Mouse (Mus musculus): ENCODE data around the gene Spock1. TPM values are rescaled to one million over a fixed set of nuclear protein-coding genes. Genes with fewer than 3 reads are reported as not detected.

The Spock1 gene
- polyA plus RNA-seq, 1 experiment: 0.03 TPM

DNA sequence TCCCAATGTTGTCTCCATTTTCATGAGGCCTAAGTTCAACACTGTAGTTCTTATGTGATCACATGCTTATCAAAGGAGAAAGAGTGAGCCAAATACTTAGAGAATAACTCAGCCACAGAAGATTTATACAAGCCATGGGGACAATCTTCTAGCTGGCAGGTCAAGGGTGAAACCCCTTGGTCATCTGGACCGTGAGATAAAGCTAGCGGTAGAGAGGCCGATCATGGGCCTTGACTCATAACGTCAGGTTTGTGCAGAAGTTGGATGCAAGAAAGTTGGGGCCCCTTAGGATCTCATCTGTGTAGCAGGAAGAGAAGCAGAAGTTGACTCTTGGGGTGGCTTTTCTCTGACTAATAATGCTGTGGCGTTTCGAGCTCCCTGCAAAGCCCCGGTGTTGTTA is 253.8 kb downstream of the Spock1 start:
- peaks cover 45% of the 10 kb centered on the region for H3K4me1 ChIP-seq (ENCODE audit: control insufficient read depth)
- no peaks in the 10 kb centered on the region for H3K36me3 ChIP-seq (ENCODE audit: control insufficient read depth)
- H3K27me3 ChIP-seq (ENCODE audit: control insufficient read depth): peaks cover 21% of the 10 kb centered on the region
- no peaks in the 10 kb centered on the region for H3K9me3 ChIP-seq (ENCODE audit: control insufficient read depth, low read length)
- TF ChIP-seq TAL1 (IDR thresholded peaks at IDR 0.05; ENCODE audit: low read length): no peak
- H3K4me3 ChIP-seq (replicated peaks): no peak overlapping the region

GRCm38 (mm10) chr13:57651236-57651635 is 256.9 kb downstream of the Spock1 start:
- peaks cover 24% of the 10 kb centered on the region for H3K27me3 ChIP-seq (ENCODE audit: control insufficient read depth)
- peaks cover 40% of the 10 kb centered on the region for H3K4me1 ChIP-seq (ENCODE audit: control insufficient read depth)
- no peaks in the 10 kb centered on the region for H3K36me3 ChIP-seq (ENCODE audit: control insufficient read depth)
- no peaks in the 10 kb centered on the region for H3K9me3 ChIP-seq (ENCODE audit: control insufficient read depth, low read length)
- no peak overlapping the region for H3K4me3 ChIP-seq (replicated peaks)
- TF ChIP-seq GATA1 (IDR thresholded peaks at IDR 0.05; ENCODE audit: low read length): no peak
- no peak for TF ChIP-seq TAL1 (IDR thresholded peaks at IDR 0.05; ENCODE audit: low read length)

DNA sequence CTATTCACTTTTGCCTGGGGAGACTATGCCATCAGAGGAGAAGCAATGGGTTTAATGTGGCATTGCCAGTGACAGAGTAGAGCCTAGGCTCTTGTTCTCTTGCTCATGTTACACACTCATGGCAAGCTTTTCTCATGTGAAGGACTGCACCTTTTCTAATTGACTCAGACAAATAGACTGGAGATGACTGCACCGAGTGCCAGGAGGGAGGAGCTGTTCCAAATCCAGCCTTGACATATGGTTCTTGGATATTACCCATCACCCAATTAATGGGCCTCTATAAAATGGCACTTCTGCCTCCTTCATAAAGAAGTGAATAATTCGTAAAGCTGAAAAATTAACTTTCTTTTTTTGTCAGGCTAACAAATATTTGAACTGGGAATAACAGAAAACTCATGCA is 259.3 kb downstream of the Spock1 start:
- Histone ChIP-seq H3K27me3 (ENCODE audit: control insufficient read depth) (peaks cover 38% of the 10 kb centered on the region), H3K36me3 (ENCODE audit: control insufficient read depth) (no peaks in the 10 kb centered on the region), H3K4me1 (ENCODE audit: control insufficient read depth) (peaks cover 18% of the 10 kb centered on the region), H3K4me3 (replicated peaks) (no peak overlapping the region), H3K9me3 (ENCODE audit: control insufficient read depth, low read length) (peaks cover 9% of the 10 kb centered on the region)
- no peak for TF ChIP-seq GATA1 (IDR thresholded peaks at IDR 0.05; ENCODE audit: low read length)
- TF ChIP-seq TAL1 (IDR thresholded peaks at IDR 0.05; ENCODE audit: low read length): no peak

GRCm38 (mm10) chr13:57647456-57647855 is 260.7 kb downstream of the Spock1 start:
- Histone ChIP-seq H3K27me3 (ENCODE audit: control insufficient read depth) (peaks cover 46% of the 10 kb centered on the region), H3K4me1 (ENCODE audit: control insufficient read depth) (peaks cover 14% of the 10 kb centered on the region), H3K4me3 (replicated peaks) (no peak overlapping the region), H3K9me3 (ENCODE audit: control insufficient read depth, low read length) (peaks cover 9% of the 10 kb centered on the region), H3K36me3 (ENCODE audit: control insufficient read depth) (no peaks in the 10 kb centered on the region)
- peak; percentile 31; the same call in 1 of the 2 replicates for TF ChIP-seq GATA1 (IDR thresholded peaks at IDR 0.05; ENCODE audit: low read length)
- TF ChIP-seq TAL1 (IDR thresholded peaks at IDR 0.05; ENCODE audit: low read length): no peak

GRCm38 (mm10) chr13:57643036-57643435 is 265.1 kb downstream of the Spock1 start:
- H3K9me3 ChIP-seq (ENCODE audit: control insufficient read depth, low read length): peaks cover 9% of the 10 kb centered on the region
- no peak overlapping the region for H3K4me3 ChIP-seq (replicated peaks)

GRCm38 (mm10) chr13:57641649-57642048 is 266.5 kb downstream of the Spock1 start:
- Histone ChIP-seq H3K27me3 (ENCODE audit: control insufficient read depth) (peaks cover 59% of the 10 kb centered on the region), H3K4me1 (ENCODE audit: control insufficient read depth) (peaks cover 19% of the 10 kb centered on the region), H3K9me3 (ENCODE audit: control insufficient read depth, low read length) (peaks cover 11% of the 10 kb centered on the region), H3K36me3 (ENCODE audit: control insufficient read depth) (no peaks in the 10 kb centered on the region), H3K4me3 (replicated peaks) (no peak overlapping the region)
- TF ChIP-seq TAL1 (IDR thresholded peaks at IDR 0.05; ENCODE audit: low read length) (no peak), GATA1 (IDR thresholded peaks at IDR 0.05; ENCODE audit: low read length) (no peak)

More at GRCm38 (mm10) chr13:57643036-57643435, 265.1 kb downstream of the Spock1 start:
- H3K36me3 ChIP-seq (ENCODE audit: control insufficient read depth): no peaks in the 10 kb centered on the region
- H3K4me1 ChIP-seq (ENCODE audit: control insufficient read depth): peaks cover 33% of the 10 kb centered on the region
- H3K27me3 ChIP-seq (ENCODE audit: control insufficient read depth): peaks cover 56% of the 10 kb centered on the region
- no peak for TF ChIP-seq TAL1 (IDR thresholded peaks at IDR 0.05; ENCODE audit: low read length)
- no peak for TF ChIP-seq GATA1 (IDR thresholded peaks at IDR 0.05; ENCODE audit: low read length)

DNA sequence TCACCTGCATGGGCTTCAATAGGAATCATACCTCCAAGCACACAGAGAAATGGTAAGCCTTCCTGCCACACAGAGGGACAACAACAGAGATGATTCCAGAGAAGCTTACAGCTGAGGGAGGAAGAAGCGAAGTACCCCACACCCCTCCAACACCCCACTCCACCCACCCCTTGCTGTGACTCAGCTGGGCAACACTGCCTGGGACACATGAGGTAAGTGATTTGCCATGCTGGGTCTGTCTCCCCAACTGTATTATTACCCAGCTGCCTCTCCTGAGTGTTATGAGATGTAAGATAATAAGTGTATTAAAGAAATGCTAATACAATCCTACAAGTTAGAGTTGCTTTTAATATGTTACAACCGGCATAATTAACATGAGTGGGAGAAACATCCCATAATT is 267.2 kb downstream of the Spock1 start:
- Histone ChIP-seq H3K27me3 (ENCODE audit: control insufficient read depth) (peaks cover 59% of the 10 kb centered on the region), H3K4me3 (replicated peaks) (no peak overlapping the region), H3K9me3 (ENCODE audit: control insufficient read depth, low read length) (peaks cover 9% of the 10 kb centered on the region), H3K4me1 (ENCODE audit: control insufficient read depth) (peaks cover 22% of the 10 kb centered on the region), H3K36me3 (ENCODE audit: control insufficient read depth) (no peaks in the 10 kb centered on the region)
- TF ChIP-seq TAL1 (IDR thresholded peaks at IDR 0.05; ENCODE audit: low read length) (no peak), GATA1 (IDR thresholded peaks at IDR 0.05; ENCODE audit: low read length) (no peak)

DNA sequence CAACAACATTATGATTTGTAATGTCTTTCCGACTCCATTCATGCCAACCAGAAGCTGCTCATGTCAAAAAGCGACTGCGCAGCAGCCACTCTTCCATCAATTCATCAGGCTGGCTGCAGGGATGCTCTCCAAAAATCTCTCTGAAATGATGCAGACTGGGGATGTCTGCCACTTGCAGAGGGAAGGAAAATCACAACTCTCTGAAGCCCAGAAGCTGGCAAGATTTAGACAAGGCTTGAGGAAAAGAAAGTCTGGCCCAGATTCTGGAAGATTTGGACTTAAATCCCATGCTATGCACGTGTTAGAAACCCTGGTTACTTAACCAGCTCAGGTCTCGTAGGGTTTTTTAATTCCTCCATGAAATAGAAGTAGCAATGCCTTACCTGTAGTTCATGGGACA is 269.3 kb downstream of the Spock1 start:
- peaks cover 45% of the 10 kb centered on the region for H3K27me3 ChIP-seq (ENCODE audit: control insufficient read depth)
- H3K4me1 ChIP-seq (ENCODE audit: control insufficient read depth): peaks cover 23% of the 10 kb centered on the region
- H3K36me3 ChIP-seq (ENCODE audit: control insufficient read depth): no peaks in the 10 kb centered on the region
- TF ChIP-seq TAL1 (IDR thresholded peaks at IDR 0.05; ENCODE audit: low read length) (no peak), GATA1 (IDR thresholded peaks at IDR 0.05; ENCODE audit: low read length) (no peak)
- H3K9me3 ChIP-seq (ENCODE audit: control insufficient read depth, low read length): peaks cover 10% of the 10 kb centered on the region
- no peak overlapping the region for H3K4me3 ChIP-seq (replicated peaks)

DNA sequence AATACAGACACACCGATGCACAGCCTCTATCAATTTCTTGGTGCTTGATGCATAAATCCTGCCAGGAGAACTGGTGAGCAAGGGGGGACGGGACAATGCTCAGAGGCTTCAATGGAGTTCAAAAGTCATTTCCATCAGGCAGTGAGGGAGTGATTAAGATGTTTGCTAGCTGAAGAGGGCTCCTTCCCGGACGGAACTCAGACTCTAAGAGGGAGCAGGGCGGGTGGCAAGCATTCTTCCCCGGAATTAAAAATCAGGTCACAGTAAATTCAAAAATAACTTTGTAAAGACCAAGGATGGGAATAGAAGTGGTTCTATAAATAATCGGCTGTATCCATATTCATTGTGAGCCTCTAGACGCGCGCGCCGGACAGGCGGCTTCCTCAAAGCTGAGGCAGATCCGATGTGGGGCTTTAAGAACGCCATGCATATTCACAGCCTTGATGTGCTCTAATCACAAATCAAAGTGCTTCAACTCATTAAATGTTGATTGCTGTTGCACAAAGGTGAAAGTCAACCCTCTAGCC is 270.5 kb downstream of the Spock1 start:
- H3K36me3 ChIP-seq (ENCODE audit: control insufficient read depth): no peaks in the 10 kb centered on the region
- peaks cover 23% of the 10 kb centered on the region for H3K4me1 ChIP-seq (ENCODE audit: control insufficient read depth)
- H3K4me3 ChIP-seq (replicated peaks): no peak overlapping the region
- TF ChIP-seq GATA1 (IDR thresholded peaks at IDR 0.05; ENCODE audit: low read length) (no peak), TAL1 (IDR thresholded peaks at IDR 0.05; ENCODE audit: low read length) (no peak)
- H3K27me3 ChIP-seq (ENCODE audit: control insufficient read depth): peaks cover 36% of the 10 kb centered on the region
- H3K9me3 ChIP-seq (ENCODE audit: control insufficient read depth, low read length): peaks cover 14% of the 10 kb centered on the region

- no peak for TF ChIP-seq GATA1 (IDR thresholded peaks at IDR 0.05; ENCODE audit: low read length)
- TF ChIP-seq TAL1 (IDR thresholded peaks at IDR 0.05; ENCODE audit: low read length): no peak
- H3K9me3 ChIP-seq (ENCODE audit: control insufficient read depth, low read length): peaks cover 14% of the 10 kb centered on the region
- H3K27me3 ChIP-seq (ENCODE audit: control insufficient read depth): peaks cover 31% of the 10 kb centered on the region
- H3K4me3 ChIP-seq (replicated peaks): no peak overlapping the region
- no peaks in the 10 kb centered on the region for H3K36me3 ChIP-seq (ENCODE audit: control insufficient read depth)
- H3K4me1 ChIP-seq (ENCODE audit: control insufficient read depth): peaks cover 22% of the 10 kb centered on the region
Measured at GRCm38 (mm10) chr13:57637080-57637572, 271.0 kb downstream of the Spock1 start.

Measured in erythroblast, embryonic 14.5 days (primary cell).